Mouse (Mus musculus) natural killer cell, adult 2 months (primary cell): Measurements from ENCODE around the gene Slc25a18.

Experiments
- DNase-seq, 2 experiments: peaks; one replicate each; pipeline ENCODE4 v3.0.0; 2022; ENCODE audit warnings: low spot score in 2 of 2

Gene Slc25a18

DNA sequence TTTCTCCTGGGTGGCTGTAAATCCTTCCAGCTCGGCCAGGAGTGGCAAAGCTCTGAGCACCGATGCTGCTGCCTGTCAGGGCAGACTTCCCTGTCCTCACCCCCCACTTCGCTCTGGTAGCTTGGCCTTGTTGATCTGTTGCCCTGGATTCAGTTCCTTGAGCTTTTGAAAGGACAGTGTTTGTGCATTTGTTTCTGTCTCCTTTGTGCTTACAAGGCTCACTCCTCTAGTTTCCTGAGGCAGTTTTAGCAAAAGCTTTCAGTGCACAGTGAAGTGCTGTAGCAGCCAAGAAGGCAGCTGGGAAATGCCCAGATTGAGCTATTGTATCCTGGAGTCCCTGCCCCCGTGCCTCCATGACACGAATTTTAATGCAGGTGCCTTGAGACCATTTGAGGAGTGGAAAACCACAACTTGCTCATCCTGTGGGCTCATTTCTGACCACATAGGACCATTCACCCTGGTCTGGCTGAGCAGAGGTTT is at the start of gene Slc25a18:
TSS of gene Slc25a18 (plus strand) at position 430 of the 480 bp plus-strand sequence.
- DNase-seq: no peak

- no peak for DNase-seq
Observed at GRCm38 (mm10) chr6:120725986-120726385, 47.4 kb upstream of the Slc25a18 start.

- DNase-seq: no peak
Observed at GRCm38 (mm10) chr6:120736011-120736410, 37.4 kb upstream of the Slc25a18 start.

- peak; percentile 3 to 16 for DNase-seq
Observed at GRCm38 (mm10) chr6:120736566-120736965, 36.8 kb upstream of the Slc25a18 start.

- no peak for DNase-seq
Observed at GRCm38 (mm10) chr6:120743130-120743529, 30.2 kb upstream of the Slc25a18 start.

DNA sequence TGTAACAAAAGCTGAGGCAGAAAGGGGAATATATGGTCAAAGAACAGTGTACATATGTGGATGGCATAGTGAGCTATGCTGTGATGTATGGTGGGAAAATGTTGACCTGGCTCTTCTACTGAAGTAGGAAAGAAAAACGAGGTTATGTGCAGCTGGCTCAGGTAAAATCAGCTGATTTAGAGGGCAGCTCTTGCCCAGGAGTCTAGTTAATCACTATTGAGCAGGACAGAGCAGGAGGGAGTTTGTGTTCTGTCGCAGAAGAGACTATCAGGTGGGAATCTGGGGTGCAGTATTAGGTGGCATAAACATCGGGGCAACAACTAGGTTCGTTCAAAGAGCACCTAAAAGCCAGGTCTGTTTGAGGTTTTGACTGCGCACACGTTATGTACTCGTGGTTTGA is 29.1 kb upstream of the Slc25a18 start:
- no peak for DNase-seq

GRCm38 (mm10) chr6:120746416-120746815 is 27.0 kb upstream of the Slc25a18 start:
- DNase-seq: no peak

- no peak for DNase-seq
Observed at GRCm38 (mm10) chr6:120761151-120761550, 12.2 kb upstream of the Slc25a18 start.

DNA sequence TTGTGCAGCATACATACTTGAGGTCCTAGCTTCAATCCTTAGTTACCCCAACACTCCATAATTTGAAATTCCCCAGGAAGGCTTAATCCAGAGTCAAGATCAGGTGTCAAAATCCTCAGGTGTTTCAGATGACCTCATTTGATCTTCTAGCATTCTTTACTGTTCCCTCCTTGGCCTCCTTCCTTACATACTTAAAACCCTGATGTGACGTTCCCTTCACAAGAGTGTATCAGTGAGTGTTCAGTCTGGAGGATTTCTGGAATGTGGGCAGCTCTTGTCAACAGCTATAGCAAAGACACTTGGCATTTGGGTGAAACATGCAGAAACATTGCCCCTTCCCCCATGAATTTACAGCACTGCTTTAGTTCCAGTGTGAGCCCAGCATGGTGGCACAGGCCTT is 3.4 kb upstream of the Slc25a18 start:
- DNase-seq: no peak

DNA sequence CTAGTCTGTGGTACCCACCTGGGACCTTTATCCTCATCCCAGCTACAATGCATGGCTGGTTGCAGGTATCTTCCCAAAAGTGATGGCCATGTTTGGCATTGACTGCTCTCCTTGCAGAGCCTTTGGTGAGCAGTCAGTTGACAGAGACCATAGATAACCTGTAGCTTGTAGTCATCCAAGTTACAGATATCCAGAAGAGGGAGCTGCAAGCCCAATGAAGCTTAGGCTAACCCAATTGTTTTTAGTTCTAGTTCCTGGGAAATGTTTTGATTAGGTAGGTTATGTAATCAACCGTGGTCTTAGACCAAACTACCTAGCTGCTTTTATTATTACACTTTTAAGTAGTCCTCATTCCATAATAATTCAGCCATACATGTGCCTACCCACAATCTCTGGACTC is 2.0 kb upstream of the Slc25a18 start:
- DNase-seq: no peak

GRCm38 (mm10) chr6:120772025-120772424 is 1.4 kb upstream of the Slc25a18 start:
- no peak for DNase-seq

- DNase-seq: no peak
Observed at GRCm38 (mm10) chr6:120773763-120774162, 385 bp downstream of the Slc25a18 start.

DNA sequence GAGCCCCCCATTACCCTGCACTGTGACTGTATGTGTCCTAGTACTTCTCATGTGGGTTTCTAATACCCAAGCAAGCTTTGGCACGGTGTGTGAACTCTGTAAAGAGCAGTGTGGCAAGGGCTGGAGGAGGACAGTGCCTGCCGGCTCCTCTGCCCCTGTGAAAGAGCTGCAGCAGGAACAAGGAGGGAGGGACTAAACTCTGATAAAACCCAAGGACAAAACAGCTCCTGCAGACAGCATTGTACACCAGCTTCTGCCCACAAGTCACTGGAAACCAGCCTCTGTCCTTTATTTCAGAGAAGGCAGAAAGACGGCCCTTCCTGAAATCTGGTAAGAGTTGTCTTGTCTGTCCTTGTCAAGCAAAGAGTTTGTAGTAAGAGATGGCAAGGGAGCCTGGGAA is 2.9 kb downstream of the Slc25a18 start:
- DNase-seq: no peak

GRCm38 (mm10) chr6:120777533-120777932 is 4.2 kb downstream of the Slc25a18 start:
- no peak for DNase-seq

DNA sequence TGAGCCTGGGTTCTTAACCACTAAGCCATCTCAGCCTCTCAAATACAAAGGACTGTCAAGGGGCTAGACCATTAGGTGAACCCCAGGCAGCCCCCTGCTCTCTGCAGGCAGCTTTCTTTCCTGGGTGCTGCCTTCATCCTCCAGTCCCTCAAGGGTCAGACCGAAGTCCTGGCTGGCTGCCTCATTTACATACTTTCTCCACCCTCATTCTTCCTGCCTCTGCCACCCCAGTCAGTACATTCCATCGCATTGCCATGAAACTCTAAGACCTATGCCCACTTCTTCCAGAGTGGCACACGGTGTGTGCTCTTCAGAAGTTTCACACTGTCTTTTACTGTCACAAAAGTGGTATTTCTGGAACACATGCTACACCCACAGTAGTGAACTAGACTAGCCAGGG is 4.8 kb downstream of the Slc25a18 start:
- no peak for DNase-seq

DNA sequence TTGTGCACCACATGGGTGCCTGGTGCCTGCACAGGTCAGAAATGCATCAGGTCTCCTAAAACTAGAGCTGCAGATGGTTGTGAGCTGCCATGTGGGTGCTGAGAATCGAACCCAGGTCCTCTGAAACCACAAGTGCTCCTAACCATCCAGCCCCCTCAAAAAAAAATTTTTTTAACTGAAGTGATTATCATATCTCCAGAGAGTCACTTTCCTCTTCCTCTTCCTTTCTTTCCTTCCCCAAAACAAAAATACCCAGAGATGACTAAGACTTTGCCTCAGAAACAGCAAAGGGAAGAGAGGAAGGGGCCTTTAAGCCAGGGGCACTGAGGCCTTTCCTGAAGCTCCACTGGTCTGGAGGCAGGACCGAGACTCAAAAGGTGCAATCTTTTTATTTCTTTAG is 9.6 kb downstream of the Slc25a18 start:
- no peak for DNase-seq

- DNase-seq: no peak
Observed at GRCm38 (mm10) chr6:120784351-120784750, 11.0 kb downstream of the Slc25a18 start.

GRCm38 (mm10) chr6:120788068-120788607 is 14.8 kb downstream of the Slc25a18 start:
- no peak for DNase-seq

DNA sequence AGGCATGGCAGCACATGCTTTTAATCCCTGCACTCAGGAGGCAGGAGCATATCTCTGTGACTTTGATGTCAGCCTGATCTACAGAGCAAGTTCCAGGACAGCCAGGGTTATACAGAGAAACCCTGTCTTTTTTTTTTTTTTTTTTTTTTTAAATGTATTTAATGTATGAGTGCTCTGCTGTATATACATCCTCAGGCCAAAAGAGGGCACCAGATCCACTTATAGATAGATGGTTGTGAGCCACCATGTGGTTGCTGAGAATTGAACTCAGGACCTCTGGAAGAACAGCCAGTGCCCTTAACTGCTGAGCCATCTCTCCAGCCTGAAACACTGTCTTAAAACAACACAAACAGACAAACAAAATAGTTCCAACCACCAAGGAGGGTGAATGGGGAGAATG is 15.5 kb downstream of the Slc25a18 start:
- peak in 1 of 2 experiments; percentile 7 for DNase-seq

GRCm38 (mm10) chr6:120790153-120790552 is 16.8 kb downstream of the Slc25a18 start:
- no peak for DNase-seq

DNA sequence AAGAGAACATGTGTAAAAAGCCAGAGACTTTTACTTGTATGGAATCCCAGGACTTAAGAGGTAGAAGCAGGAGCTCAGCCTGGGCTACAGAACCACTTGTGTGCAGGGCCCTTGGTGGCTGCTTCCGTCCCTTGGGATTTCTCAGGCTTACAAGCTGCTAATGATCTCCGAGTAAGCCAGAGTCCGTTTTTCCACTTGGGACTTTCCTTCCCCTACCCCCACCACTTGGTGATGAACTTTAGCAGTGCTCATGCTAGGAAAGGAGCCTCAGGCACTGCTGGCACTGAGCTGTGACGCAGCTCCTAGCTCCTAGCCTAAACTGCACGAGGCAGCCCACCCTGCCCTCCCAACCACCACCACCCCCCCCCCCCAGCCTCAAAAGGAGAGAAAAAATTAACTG is 17.3 kb downstream of the Slc25a18 start:
- no peak for DNase-seq

GRCm38 (mm10) chr6:120792947-120793346 is 19.6 kb downstream of the Slc25a18 start:
- DNase-seq: no peak

DNA sequence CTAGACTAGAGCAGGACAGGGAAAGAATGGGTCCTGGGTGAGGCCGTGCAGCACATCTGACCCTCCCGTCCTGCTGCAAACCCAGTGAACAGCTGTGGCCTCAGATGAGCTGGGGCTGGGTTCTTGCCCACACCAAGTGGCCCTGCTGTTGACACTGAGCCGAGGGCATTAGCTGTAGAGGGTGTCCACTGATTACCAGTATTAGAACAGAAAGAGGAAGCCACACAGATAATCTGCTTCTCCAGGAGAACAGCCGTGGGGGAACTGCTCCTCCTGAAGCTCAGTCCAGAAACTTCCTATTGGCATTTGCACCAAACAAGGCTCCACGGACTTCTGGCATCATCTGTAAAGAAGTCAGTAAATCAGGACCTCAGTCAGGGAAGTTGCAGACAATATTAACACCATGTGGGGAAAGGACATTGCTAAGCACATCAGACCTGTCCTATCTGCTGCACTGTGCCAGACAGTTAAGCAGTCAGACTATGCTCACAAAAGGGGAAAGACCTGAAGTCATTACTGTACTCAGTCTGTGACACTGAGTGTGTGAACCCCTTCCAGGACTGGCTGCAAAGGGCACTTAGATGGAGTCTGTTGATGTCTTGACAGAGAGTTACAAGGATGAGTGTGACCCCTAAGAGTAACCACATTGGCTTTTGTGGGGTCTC is 22.2 kb downstream of the Slc25a18 start:
- no peak for DNase-seq

DNA sequence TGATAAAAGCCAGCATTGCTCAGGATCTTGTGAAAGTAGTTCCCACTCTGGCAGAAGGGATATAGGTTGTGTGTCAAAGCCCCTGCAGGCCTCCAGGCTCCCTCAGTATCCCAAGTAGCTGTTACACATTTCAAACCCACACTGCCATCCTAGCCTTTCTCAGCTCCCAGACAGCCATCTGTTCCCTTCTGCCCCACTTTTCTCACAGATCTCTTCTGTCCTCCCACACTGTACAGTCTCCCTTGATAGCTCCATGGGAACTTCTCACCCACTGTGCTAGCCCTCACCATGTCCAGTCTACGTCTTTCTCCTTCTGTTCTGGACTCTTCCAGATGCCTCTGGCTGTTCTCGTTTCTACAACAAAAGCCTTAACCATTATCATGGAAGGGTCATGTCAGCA is 22.7 kb downstream of the Slc25a18 start:
- no peak for DNase-seq
